Mouse (Mus musculus) forebrain, embryonic 16.5 days (tissue): Measurements from ENCODE around the gene Bag3. TPM values are rescaled to one million over a fixed set of nuclear protein-coding genes. Genes with fewer than 3 reads are reported as not detected.
A peak's percentile ranks its signal among the peaks of the same experiment; 100 is the strongest.

ENCODE experiments used
- ATAC-seq: fragments of 200-750 bp; cut with Nextera tagmentation; 2 replicates; pipeline ENCODE4 v1.8.0; 2017; ENCODE audit warnings: mild to moderate bottlenecking, moderate library complexity
- H3K27ac ChIP-seq: fragments of 300-500 bp; sonication (generic); 2 replicates; pipeline ENCODE4 v1.5.1; 2014; ENCODE audit warnings: low read length, control low read depth
- H3K27me3 ChIP-seq: fragments of 300-500 bp; sonication (generic); replicated peaks from 2 replicates; pipeline ENCODE4 v1.6.1; 2014; ENCODE audit warnings: low read length; ENCODE audit not compliant: control insufficient read depth, insufficient read depth
- H3K36me3 ChIP-seq: fragments of 300-500 bp; sonication (generic); 2 replicates; pipeline ENCODE4 v1.6.1; 2014; ENCODE audit not compliant: control insufficient read depth, insufficient read depth
- H3K4me1 ChIP-seq: fragments of 300-500 bp; sonication (generic); replicated peaks from 2 replicates; pipeline ENCODE4 v1.6.1; 2014; ENCODE audit warnings: low read length; ENCODE audit not compliant: control insufficient read depth, insufficient read depth
- H3K4me2 ChIP-seq: fragments of 300-500 bp; sonication (generic); 2 replicates; pipeline ENCODE4 v1.6.1; 2014; ENCODE audit warnings: mild to moderate bottlenecking, low read length, control low read depth
- H3K4me3 ChIP-seq: fragments of 300-500 bp; sonication (generic); replicated peaks from 2 replicates; pipeline ENCODE4 v1.5.1; 2014; ENCODE audit warnings: mild to moderate bottlenecking, low read length, control low read depth
- H3K9ac ChIP-seq: fragments of 300-500 bp; sonication (generic); replicated peaks from 2 replicates; pipeline ENCODE4 v1.6.1; 2014; ENCODE audit warnings: low read depth, low read length, control low read depth
- H3K9me3 ChIP-seq: fragments of 300-500 bp; sonication (generic); 2 replicates; pipeline ENCODE4 v1.6.1; 2016; ENCODE audit warnings: low read length; ENCODE audit not compliant: control insufficient read depth
- WGBS: fragments of 180-500 bp; shearing (Covaris S2); extraction: QIAGEN DNeasy Blood & Tissue Kit; methylation state at CpG from one replicate; pipeline ENCODE4 v1.1.7; 2014; 5-methylcytosine and 5-hydroxymethylcytosine counted together
- polyA plus RNA-seq: library from polyadenylated mRNA; unstranded; fragments of >200 nt; fragmentation: Nextera tagmentation; extraction: Ambion mirVana; gene quantifications from 2 replicates; pipeline ENCODE4 v1.2.1, GENCODE M21; 2015

Bag3 gene
- polyA plus RNA-seq, 1 experiment from 2014 or later: 1.5 TPM

GRCm38 (mm10) chr7:128541771-128542170 lies 18.4 kb downstream of the Bag3 start:
- Histone ChIP-seq H3K9me3 (no peaks in the 10 kb centered on the region), H3K36me3 (no peaks in the 10 kb centered on the region), H3K9ac (no peak overlapping the region), H3K4me3 (no peak overlapping the region), H3K4me2 (no peak overlapping the region), H3K27me3 (no peaks in the 10 kb centered on the region), H3K27ac (no peak overlapping the region), H3K4me1 (no peaks in the 10 kb centered on the region; the same call in 1 of the 2 replicates)
- no peak for ATAC-seq
- 86% methylated on average over 17 of the region's 17 CpGs for WGBS

- Histone ChIP-seq H3K4me3 (no peak overlapping the region), H3K4me1 (no peaks in the 10 kb centered on the region; the same call in 1 of the 2 replicates), H3K9ac (no peak overlapping the region), H3K27me3 (no peaks in the 10 kb centered on the region), H3K36me3 (no peaks in the 10 kb centered on the region), H3K9me3 (no peaks in the 10 kb centered on the region), H3K27ac (no peak overlapping the region), H3K4me2 (no peak overlapping the region)
- 80% methylated on average over 4 of the region's 4 CpGs for WGBS
- ATAC-seq: no peak
Observed at GRCm38 (mm10) chr7:128542488-128542887, 19.1 kb downstream of the Bag3 start.

GRCm38 (mm10) chr7:128543148-128543855 lies 19.9 kb downstream of the Bag3 start:
- Histone ChIP-seq H3K27me3 (no peaks in the 10 kb centered on the region), H3K27ac (no peak overlapping the region), H3K36me3 (no peaks in the 10 kb centered on the region), H3K4me3 (no peak overlapping the region), H3K9ac (no peak overlapping the region), H3K4me2 (no peak overlapping the region), H3K9me3 (no peaks in the 10 kb centered on the region), H3K4me1 (no peaks in the 10 kb centered on the region; the same call in 1 of the 2 replicates)
- 81% methylated on average over 14 of the region's 14 CpGs for WGBS
- ATAC-seq: no peak

DNA sequence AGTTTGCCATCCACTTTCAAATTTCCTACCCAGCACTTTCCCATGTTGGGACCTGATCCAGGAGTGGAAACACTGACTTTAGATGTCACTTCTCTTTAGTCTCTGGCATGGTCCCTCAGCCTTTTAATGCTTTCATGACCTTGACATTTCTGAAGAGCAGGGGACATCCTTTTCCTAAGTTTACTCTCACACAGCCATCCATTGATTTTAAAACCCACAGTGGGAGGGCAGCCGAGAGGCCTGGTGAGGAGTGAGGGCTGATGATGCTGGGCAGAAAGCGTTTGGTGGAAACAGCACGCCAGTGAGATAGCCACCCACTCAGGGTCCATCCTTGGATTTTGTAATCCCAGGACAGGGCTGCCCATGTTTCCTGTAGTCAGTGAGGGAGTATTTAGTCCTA lies 20.5 kb downstream of the Bag3 start:
- H3K4me2 ChIP-seq: no peak overlapping the region
- H3K27me3 ChIP-seq: no peaks in the 10 kb centered on the region
- H3K27ac ChIP-seq: no peak overlapping the region
- no peaks in the 10 kb centered on the region for H3K9me3 ChIP-seq
- no peak overlapping the region for H3K9ac ChIP-seq
- WGBS: 83% methylated on average over 3 of the region's 3 CpGs
- no peak overlapping the region for H3K4me3 ChIP-seq
- no peaks in the 10 kb centered on the region; the same call in 1 of the 2 replicates for H3K4me1 ChIP-seq
- no peak for ATAC-seq
- H3K36me3 ChIP-seq: no peaks in the 10 kb centered on the region

DNA sequence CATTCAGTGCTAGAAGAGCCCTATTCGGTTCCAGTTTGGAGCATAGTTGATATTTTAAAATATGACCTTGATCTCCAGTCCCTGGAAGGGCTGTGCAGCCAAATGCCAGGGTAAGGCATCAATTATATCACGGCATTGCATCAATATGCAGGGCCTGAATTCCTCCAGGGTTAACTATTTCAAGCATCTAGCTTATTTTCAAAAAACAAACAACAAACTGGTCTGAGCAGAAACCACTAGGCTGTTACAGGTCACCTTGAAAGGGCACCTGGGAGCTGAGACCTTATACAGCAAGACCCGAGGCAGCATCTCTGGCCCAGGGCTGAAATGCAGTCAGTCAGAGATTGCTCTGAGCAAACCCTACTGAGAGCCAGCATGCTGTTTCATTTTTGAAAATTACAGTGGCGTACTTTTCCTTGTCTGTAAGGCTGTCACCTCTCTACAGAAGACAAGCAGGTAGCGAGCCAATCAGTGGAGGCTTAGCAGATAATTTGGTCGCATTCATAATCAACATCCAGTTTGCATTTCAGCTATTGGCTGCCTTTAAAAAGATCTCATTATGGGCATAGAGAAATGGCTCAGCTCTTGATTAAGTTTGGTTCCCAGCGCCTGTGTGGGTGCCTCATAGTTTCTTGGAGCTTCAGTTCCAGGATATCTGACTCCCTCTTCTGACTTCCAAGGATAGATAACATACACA lies 21.3 kb downstream of the Bag3 start:
- 60% methylated on average over 7 of the region's 7 CpGs for WGBS
- no peak overlapping the region for H3K4me3 ChIP-seq
- H3K36me3 ChIP-seq: no peaks in the 10 kb centered on the region
- H3K9ac ChIP-seq: no peak overlapping the region
- no peaks in the 10 kb centered on the region for H3K9me3 ChIP-seq
- no peak overlapping the region for H3K4me2 ChIP-seq
- H3K27ac ChIP-seq: no peak overlapping the region
- no peaks in the 10 kb centered on the region; the same call in 1 of the 2 replicates for H3K4me1 ChIP-seq
- no peak; the same call in 1 of the 2 replicates for ATAC-seq
- H3K27me3 ChIP-seq: no peaks in the 10 kb centered on the region

DNA sequence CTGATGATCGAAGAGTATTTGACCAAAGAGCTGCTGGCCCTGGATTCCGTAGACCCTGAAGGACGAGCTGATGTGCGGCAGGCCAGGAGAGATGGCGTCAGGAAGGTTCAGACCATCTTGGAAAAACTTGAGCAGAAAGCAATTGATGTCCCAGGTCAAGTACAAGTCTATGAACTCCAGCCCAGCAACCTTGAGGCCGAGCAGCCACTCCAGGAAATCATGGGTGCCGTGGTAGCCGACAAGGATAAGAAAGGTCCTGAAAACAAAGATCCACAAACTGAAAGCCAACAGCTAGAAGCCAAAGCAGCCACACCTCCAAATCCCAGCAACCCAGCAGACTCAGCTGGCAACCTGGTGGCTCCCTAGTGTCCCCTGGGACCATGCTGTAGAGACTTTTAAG lies 22.6 kb downstream of the Bag3 start:
- Histone ChIP-seq H3K36me3 (no peaks in the 10 kb centered on the region), H3K27ac (no peak overlapping the region), H3K9ac (no peak overlapping the region), H3K4me2 (no peak overlapping the region), H3K27me3 (no peaks in the 10 kb centered on the region), H3K4me1 (peaks cover 9% of the 10 kb centered on the region), H3K9me3 (no peaks in the 10 kb centered on the region), H3K4me3 (no peak overlapping the region)
- WGBS: 98% methylated on average over 8 of the region's 8 CpGs
- no peak for ATAC-seq

DNA sequence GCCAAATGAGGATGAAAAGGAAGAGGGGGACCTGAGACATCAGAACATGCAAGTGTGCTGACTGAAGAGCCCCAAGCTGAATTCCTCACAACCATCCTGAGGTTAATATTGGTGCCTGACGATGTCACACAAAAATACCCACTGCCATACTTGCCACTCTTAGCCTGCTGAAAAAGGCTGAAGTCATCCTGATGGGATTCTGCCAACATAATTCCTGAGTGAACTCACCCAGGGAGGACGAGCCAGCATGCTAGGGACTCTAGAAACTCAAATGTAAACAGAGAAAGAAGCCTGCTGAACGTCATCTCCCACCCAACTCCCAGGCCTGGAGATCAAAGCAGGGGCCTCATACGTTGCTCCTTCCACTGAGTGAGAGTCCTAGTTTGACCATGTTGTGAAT lies 25.7 kb downstream of the Bag3 start:
- H3K4me3 ChIP-seq: no peak overlapping the region
- H3K4me2 ChIP-seq: no peak overlapping the region
- H3K27ac ChIP-seq: no peak overlapping the region
- peaks cover 13% of the 10 kb centered on the region for H3K4me1 ChIP-seq
- no peaks in the 10 kb centered on the region for H3K9me3 ChIP-seq
- ATAC-seq: no peak
- no peaks in the 10 kb centered on the region for H3K27me3 ChIP-seq
- no peaks in the 10 kb centered on the region for H3K36me3 ChIP-seq
- 44% methylated on average over 4 of the region's 4 CpGs for WGBS
- H3K9ac ChIP-seq: no peak overlapping the region

GRCm38 (mm10) chr7:128550328-128551086 lies 27.1 kb downstream of the Bag3 start:
- WGBS: 0% methylated on average over 1 of the region's 1 CpGs
- no peak overlapping the region for H3K4me3 ChIP-seq
- H3K27ac ChIP-seq: peak overlapping the region; percentile 73
- peaks cover 13% of the 10 kb centered on the region for H3K4me1 ChIP-seq
- no peaks in the 10 kb centered on the region for H3K36me3 ChIP-seq
- H3K4me2 ChIP-seq: no peak overlapping the region
- peak; percentile 68 for ATAC-seq
- H3K9me3 ChIP-seq: no peaks in the 10 kb centered on the region
- H3K27me3 ChIP-seq: no peaks in the 10 kb centered on the region
- H3K9ac ChIP-seq: no peak overlapping the region

- H3K27ac ChIP-seq: peak overlapping the region; percentile 73
Observed at GRCm38 (mm10) chr7:128551087-128551457, 27.7 kb downstream of the Bag3 start.

More at GRCm38 (mm10) chr7:128551087-128551457, 27.7 kb downstream of the Bag3 start:
- Histone ChIP-seq H3K36me3 (no peaks in the 10 kb centered on the region), H3K27me3 (no peaks in the 10 kb centered on the region), H3K4me2 (no peak overlapping the region), H3K4me3 (no peak overlapping the region), H3K9ac (no peak overlapping the region), H3K4me1 (peaks cover 13% of the 10 kb centered on the region), H3K9me3 (no peaks in the 10 kb centered on the region)
- ATAC-seq: peak; percentile 57
- 23% methylated on average over 3 of the region's 3 CpGs for WGBS
